Mouse (Mus musculus) right cerebral cortex, postnatal 14 days (tissue): ENCODE data around the gene Olfr1330.
A peak's percentile ranks its signal among the peaks of the same experiment; 100 is the strongest.
"Not testable (repeated sequence)": the region's sequence is repeated elsewhere in the genome, so short reads cannot be mapped to it uniquely, and the experiment has no call there.

Source experiments
- DNase-seq: peaks from one replicate; pipeline ENCODE4 v3.0.0; 2022

The Olfr1330 gene

GRCm38 (mm10) chr4:118888297-118888696 lies at the start of gene Olfr1330:
Olfr1330 (plus strand) TSS chr4:118888597.
- no peak for DNase-seq

GRCm38 (mm10) chr4:118861791-118862190 lies 26.6 kb upstream of the Olfr1330 start:
- DNase-seq, result no peak

- DNase-seq, result no peak
Observed at GRCm38 (mm10) chr4:118862704-118863103, 25.7 kb upstream of the Olfr1330 start.

GRCm38 (mm10) chr4:118864349-118864748 lies 24.0 kb upstream of the Olfr1330 start, which contains the start of gene Olfr1331:
Olfr1331 (plus strand) TSS chr4:118864649.
- no peak for DNase-seq

GRCm38 (mm10) chr4:118867566-118867965 lies 20.8 kb upstream of the Olfr1330 start:
- DNase-seq, result no peak

GRCm38 (mm10) chr4:118901981-118902380 lies 13.6 kb downstream of the Olfr1330 start:
- DNase-seq, result peak; percentile 7

- DNase-seq, result not testable (repeated sequence)
Observed at GRCm38 (mm10) chr4:118917365-118917764, 29.0 kb downstream of the Olfr1330 start, which contains the start of gene Olfr1329. Olfr1329 (minus strand) TSS chr4:118917465.

GRCm38 (mm10) chr4:118931326-118931725 lies 42.9 kb downstream of the Olfr1330 start:
- DNase-seq, result not testable (repeated sequence)

- no peak for DNase-seq
Observed at GRCm38 (mm10) chr4:118938512-118938911, 50.1 kb downstream of the Olfr1330 start, which contains the start of gene Olfr1328. Olfr1328 (minus strand) TSS chr4:118938612.
